Mouse (Mus musculus): ENCODE data around the gene P4ha2. TPM values are rescaled to one million over a fixed set of nuclear protein-coding genes. Genes with fewer than 3 reads are reported as not detected.

Gene P4ha2
- total and polyA plus RNA-seq, 2 experiments: 2.9 to 4.4 TPM

- peak; percentile 77 for DNase-seq (ENCODE audit: extremely low read depth, low read depth, low spot score)
- WGBS: 48% methylated on average over 14 of the region's 14 CpGs
Measured at GRCm38 (mm10) chr11:54122416-54123264, 22.7 kb downstream of the P4ha2 start.

GRCm38 (mm10) chr11:54125982-54126648 is 26.2 kb downstream of the P4ha2 start:
- no peak overlapping the region for H3K27ac ChIP-seq (replicated peaks; ENCODE audit: insufficient read depth, low read depth, low read length)
- no peak overlapping the region for H3K9ac ChIP-seq (ENCODE audit: low read depth, low read length)
- TF ChIP-seq POLR2A (IDR thresholded peaks at IDR 0.05; ENCODE audit: extremely low read depth, insufficient read depth, low read length) (no peak), CTCF (IDR thresholded peaks at IDR 0.05; ENCODE audit: low read depth, low read length) (no peak)
- WGBS: 92% methylated on average over 18 of the region's 18 CpGs
- no peaks in the 10 kb centered on the region for H3K36me3 ChIP-seq (ENCODE audit: control insufficient read depth, insufficient read depth, low read length)
- H3K4me3 ChIP-seq (ENCODE audit: insufficient read depth, low read depth, low read length): no peak overlapping the region
- no peak for DNase-seq (ENCODE audit: extremely low read depth, low read depth, low spot score)
- H3K79me2 ChIP-seq (ENCODE audit: control insufficient read depth, insufficient read depth, low read length): no peaks in the 10 kb centered on the region
- H3K27me3 ChIP-seq (ENCODE audit: control insufficient read depth, insufficient read depth, low read length): no peaks in the 10 kb centered on the region
- no peaks in the 10 kb centered on the region for H3K4me1 ChIP-seq (ENCODE audit: control insufficient read depth, insufficient read depth, low read length)

More at GRCm38 (mm10) chr11:54122416-54123264, 22.7 kb downstream of the P4ha2 start:
- Histone ChIP-seq H3K27me3 (ENCODE audit: control insufficient read depth, insufficient read depth, low read length) (no peaks in the 10 kb centered on the region), H3K36me3 (ENCODE audit: control insufficient read depth, insufficient read depth, low read length) (no peaks in the 10 kb centered on the region), H3K79me2 (ENCODE audit: control insufficient read depth, insufficient read depth, low read length) (no peaks in the 10 kb centered on the region), H3K4me3 (ENCODE audit: insufficient read depth, low read depth, low read length) (no peak overlapping the region), H3K4me1 (ENCODE audit: control insufficient read depth, insufficient read depth, low read length) (no peaks in the 10 kb centered on the region), H3K9ac (ENCODE audit: low read depth, low read length) (no peak overlapping the region), H3K27ac (replicated peaks; ENCODE audit: insufficient read depth, low read depth, low read length) (no peak overlapping the region)
- no peak for TF ChIP-seq CTCF (IDR thresholded peaks at IDR 0.05; ENCODE audit: low read depth, low read length)
- no peak for TF ChIP-seq POLR2A (IDR thresholded peaks at IDR 0.05; ENCODE audit: extremely low read depth, insufficient read depth, low read length)

- no peaks in the 10 kb centered on the region for H3K79me2 ChIP-seq (ENCODE audit: control insufficient read depth, insufficient read depth, low read length)
- H3K36me3 ChIP-seq (ENCODE audit: control insufficient read depth, insufficient read depth, low read length): no peaks in the 10 kb centered on the region
- no peak for TF ChIP-seq CTCF (IDR thresholded peaks at IDR 0.05; ENCODE audit: low read depth, low read length)
- TF ChIP-seq POLR2A (IDR thresholded peaks at IDR 0.05; ENCODE audit: extremely low read depth, insufficient read depth, low read length): no peak
- no peak overlapping the region for H3K4me3 ChIP-seq (ENCODE audit: insufficient read depth, low read depth, low read length)
- no peak overlapping the region for H3K9ac ChIP-seq (ENCODE audit: low read depth, low read length)
- 66% methylated on average over 15 of the region's 15 CpGs for WGBS
- no peaks in the 10 kb centered on the region for H3K27me3 ChIP-seq (ENCODE audit: control insufficient read depth, insufficient read depth, low read length)
- DNase-seq (ENCODE audit: extremely low read depth, low read depth, low spot score): no peak
- H3K27ac ChIP-seq (replicated peaks; ENCODE audit: insufficient read depth, low read depth, low read length): no peak overlapping the region
- H3K4me1 ChIP-seq (ENCODE audit: control insufficient read depth, insufficient read depth, low read length): no peaks in the 10 kb centered on the region
Measured at GRCm38 (mm10) chr11:54126654-54127374, 26.9 kb downstream of the P4ha2 start.

GRCm38 (mm10) chr11:54127397-54127796 is 27.5 kb downstream of the P4ha2 start:
- no peak for DNase-seq (ENCODE audit: extremely low read depth, low read depth, low spot score)
- H3K4me1 ChIP-seq (ENCODE audit: control insufficient read depth, insufficient read depth, low read length): no peaks in the 10 kb centered on the region
- H3K36me3 ChIP-seq (ENCODE audit: control insufficient read depth, insufficient read depth, low read length): no peaks in the 10 kb centered on the region
- H3K27ac ChIP-seq (replicated peaks; ENCODE audit: insufficient read depth, low read depth, low read length): no peak overlapping the region
- H3K27me3 ChIP-seq (ENCODE audit: control insufficient read depth, insufficient read depth, low read length): no peaks in the 10 kb centered on the region
- TF ChIP-seq POLR2A (IDR thresholded peaks at IDR 0.05; ENCODE audit: extremely low read depth, insufficient read depth, low read length) (no peak), CTCF (IDR thresholded peaks at IDR 0.05; ENCODE audit: low read depth, low read length) (no peak)
- H3K79me2 ChIP-seq (ENCODE audit: control insufficient read depth, insufficient read depth, low read length): no peaks in the 10 kb centered on the region
- WGBS: 89% methylated on average over 2 of the region's 2 CpGs
- no peak overlapping the region for H3K9ac ChIP-seq (ENCODE audit: low read depth, low read length)
- no peak overlapping the region for H3K4me3 ChIP-seq (ENCODE audit: insufficient read depth, low read depth, low read length)

GRCm38 (mm10) chr11:54129955-54130354 is 30.1 kb downstream of the P4ha2 start:
- Histone ChIP-seq H3K36me3 (ENCODE audit: control insufficient read depth, insufficient read depth, low read length) (no peaks in the 10 kb centered on the region), H3K27ac (replicated peaks; ENCODE audit: insufficient read depth, low read depth, low read length) (no peak overlapping the region), H3K4me1 (ENCODE audit: control insufficient read depth, insufficient read depth, low read length) (no peaks in the 10 kb centered on the region), H3K27me3 (ENCODE audit: control insufficient read depth, insufficient read depth, low read length) (no peaks in the 10 kb centered on the region), H3K4me3 (ENCODE audit: insufficient read depth, low read depth, low read length) (no peak overlapping the region), H3K79me2 (ENCODE audit: control insufficient read depth, insufficient read depth, low read length) (no peaks in the 10 kb centered on the region), H3K9ac (ENCODE audit: low read depth, low read length) (no peak overlapping the region)
- 87% methylated on average over 8 of the region's 8 CpGs for WGBS
- TF ChIP-seq CTCF (IDR thresholded peaks at IDR 0.05; ENCODE audit: low read depth, low read length) (no peak), POLR2A (IDR thresholded peaks at IDR 0.05; ENCODE audit: extremely low read depth, insufficient read depth, low read length) (no peak)
- no peak for DNase-seq (ENCODE audit: extremely low read depth, low read depth, low spot score)
